Mouse (Mus musculus): ENCODE data around the gene Lmod2.
A peak's percentile ranks its signal among the peaks of the same experiment; 100 is the strongest.

Gene Lmod2

DNA sequence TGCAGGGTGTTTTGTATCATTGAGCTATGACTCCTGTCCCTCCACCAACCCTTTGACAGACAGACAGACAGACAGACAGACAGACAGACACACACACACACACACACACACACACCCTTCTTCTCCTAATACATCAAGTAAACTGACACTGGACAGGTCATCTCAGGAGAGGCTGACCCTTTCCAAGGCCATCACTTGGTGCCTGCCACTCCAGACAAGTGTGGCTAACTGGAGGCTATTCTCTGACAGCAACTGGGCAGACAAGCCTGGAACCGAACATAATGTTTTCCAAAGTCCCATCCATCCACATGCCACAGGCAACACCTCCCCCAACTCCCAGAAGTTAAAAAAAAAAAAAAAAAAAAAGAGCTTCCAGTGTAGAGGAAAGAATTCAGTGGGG lies 4.1 kb downstream of the Lmod2 start:
- no peak for DNase-seq (ENCODE audit: low read depth, low spot score)

DNA sequence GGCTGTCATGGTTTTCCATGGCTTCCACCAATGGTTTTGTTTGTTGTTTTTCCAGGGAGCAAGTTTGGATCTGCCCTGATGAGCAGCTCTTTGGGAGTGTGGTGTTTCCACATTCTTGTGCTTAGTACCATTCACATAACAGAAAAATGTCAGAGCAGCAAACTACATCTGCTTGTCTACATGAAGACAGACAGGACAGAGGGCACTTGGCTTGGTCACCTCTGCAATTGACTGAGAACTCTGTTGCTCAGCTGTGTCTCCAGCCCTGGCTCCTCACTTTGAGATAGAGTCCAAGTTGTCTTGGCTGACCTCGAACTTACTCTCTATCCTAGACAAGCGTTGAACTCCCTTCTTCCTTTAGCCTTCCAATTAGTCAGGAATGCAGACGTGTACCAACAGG lies 4.8 kb downstream of the Lmod2 start:
- no peak for DNase-seq (ENCODE audit: low read depth, low spot score)

DNA sequence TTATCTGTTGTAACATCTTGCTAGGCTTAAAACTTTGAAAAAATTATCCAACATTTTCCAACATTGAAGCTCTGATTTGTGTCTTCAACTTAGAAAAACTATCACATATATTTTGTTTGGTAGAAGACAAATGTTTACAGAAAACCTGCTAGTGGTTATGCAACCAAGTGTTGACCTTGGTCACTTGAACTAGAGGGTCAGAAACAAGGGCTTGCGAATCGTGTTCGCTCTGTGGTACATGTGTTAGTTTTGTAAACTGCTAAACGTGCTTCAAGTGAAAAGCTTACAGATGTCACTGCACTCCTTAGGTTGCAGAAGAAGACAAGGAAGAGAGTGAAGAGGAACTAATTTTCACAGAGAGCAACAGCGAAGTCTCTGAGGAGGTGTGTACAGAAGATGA lies 5.4 kb downstream of the Lmod2 start:
- DNase-seq (ENCODE audit: low read depth, low spot score) = no peak

DNA sequence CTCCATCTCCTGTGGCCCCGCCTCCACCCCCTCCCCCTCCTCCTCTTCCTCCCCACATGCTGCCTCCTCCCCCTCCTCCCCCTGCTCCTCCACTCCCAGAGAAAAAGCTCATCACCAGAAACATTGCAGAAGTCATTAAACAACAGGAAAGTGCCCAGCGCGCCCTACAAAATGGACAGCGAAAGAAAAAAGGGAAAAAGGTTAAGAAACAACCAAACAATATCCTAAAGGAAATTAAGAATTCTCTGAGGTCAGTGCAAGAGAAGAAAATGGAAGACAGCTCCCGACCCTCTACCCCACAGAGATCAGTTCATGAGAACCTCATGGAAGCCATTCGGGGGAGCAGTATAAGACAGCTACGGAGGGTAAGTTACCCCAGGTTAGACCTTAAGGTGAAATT lies 6.7 kb downstream of the Lmod2 start:
- DNase-seq (ENCODE audit: low read depth, low spot score) = no peak

DNA sequence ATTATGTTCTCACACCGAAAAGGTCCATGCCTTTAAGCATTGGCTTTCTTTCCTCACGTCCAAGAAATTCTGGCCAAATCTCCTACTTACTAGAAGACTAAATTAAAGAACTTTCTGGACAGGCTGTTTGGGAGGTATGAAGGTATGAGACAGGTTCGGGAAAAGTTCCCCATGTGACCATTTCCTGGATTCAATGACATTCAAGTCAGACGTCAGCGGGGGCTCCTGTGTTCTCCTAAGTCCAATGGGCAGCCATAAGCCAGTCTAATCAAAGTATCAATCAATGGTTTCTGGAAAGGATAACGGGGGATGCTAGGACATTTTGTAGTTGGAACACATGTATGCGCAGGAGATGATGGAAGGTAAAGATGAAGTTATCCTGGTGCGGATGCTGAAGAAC lies 8.1 kb downstream of the Lmod2 start:
- no peak for DNase-seq (ENCODE audit: low read depth, low spot score)

DNA sequence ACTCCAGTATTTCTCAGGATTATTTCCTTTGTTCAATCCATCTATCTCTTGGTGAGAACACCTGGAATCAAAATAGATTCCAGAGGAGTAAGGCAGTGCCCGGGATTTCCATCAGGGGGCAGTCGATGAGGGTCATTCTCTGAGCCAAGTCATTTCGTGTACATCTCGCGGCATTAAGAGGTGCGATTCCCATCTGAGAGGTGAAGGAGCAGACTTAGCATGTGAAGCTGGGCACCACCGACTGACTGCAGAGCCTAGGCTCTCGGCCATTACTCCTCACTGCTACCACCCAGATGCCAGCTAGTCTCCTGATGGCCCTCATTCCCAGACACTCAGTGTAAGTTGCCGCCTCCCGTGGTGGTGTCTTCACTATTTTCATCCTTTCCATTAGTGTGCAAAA lies 8.9 kb downstream of the Lmod2 start:
- no peak for DNase-seq (ENCODE audit: low read depth, low spot score)

DNA sequence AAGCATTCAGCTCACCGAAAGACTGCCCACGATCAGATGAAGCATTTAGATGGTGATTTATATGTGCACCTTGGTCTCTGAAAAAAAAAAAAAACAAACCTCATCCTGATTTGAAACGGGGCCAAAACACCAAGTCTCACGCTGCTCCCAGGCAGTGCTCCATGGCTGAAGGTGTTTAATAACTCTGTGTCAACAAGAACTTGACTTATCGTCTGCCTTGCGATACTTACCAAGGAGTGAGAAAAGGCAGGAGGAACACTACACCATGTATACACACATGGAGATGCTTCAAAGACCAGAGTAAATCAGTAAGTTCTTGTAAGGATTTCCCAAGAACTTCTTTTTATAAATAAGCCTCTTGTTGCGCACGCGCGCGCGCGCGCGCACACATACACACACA lies 10.0 kb downstream of the Lmod2 start:
- DNase-seq (ENCODE audit: low read depth, low spot score) = no peak

DNA sequence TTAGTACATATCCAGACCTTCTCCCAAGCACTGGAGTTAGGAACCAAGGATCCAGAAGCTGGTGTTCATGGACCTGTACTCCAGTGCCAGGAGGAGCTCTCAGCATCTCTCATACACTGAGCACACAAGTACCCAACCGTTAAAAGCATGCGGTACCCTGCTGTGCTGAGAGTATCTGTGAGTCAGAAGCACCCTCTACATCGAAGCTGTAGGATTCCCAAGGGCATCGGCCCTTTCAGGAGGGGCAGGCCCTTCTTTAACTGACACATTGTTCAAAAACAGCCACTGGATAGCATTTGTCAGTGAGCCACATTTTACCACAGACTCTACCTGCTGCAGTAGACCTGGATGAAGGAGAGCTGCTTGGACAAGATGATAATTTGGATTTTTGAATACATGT lies 10.6 kb downstream of the Lmod2 start:
- no peak for DNase-seq (ENCODE audit: low read depth, low spot score)

DNA sequence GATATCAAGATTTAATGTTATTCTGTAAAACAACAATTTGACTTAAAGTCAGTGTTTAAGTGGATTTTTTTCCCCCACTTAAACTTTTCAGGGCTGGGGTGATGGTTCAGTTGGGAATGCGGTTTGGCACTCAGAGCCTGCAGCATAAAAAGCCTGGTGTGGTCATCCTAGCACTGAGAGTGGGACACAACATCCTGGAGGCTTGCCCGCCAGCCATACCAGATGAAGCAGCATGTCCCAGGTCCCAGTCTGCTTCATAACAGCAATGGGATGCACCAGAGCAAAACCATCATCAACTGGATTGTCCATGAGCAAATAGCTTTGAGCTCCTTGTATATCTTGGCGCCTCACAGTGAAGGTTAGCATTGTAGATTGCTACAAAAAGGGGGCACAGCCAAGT lies 11.1 kb downstream of the Lmod2 start:
- DNase-seq (ENCODE audit: low read depth, low spot score) = no peak

DNA sequence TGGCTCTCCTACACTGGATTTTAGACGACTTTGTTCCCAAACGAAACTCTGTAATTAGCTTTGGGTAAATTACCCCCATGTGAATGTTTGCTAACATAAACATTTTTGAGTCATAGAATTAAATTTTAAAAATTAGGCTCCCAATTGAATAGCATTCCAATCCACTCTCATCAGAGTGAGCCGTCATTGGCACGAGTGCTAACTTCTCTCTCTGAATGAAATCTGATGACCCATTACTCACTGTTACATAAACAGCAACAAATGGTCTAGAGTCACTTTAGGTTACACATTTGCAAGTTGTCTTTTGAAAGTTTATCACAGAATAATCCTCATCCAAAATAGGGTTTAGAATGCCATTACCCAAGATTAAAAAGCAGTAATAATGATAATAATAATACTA lies 12.0 kb downstream of the Lmod2 start:
- peak; percentile 67 for DNase-seq (ENCODE audit: low read depth, low spot score)

DNA sequence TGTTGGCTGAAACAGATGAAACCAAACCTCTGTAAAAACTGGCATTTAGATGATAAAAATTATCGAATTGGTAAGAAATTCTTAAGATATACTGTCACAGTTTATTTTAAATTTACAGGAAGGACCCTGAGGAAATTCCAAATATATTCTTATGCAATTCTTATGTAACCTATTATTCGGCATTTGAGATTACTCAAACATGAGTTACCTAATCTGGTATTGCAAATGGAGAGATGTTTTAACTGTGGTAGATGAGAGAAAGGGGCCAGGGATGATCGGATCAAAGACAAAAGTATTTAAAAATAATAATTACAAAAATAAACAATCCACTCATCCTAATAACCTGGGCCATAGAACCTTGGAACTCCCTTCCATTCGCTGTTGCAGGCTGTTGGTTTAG lies 12.8 kb downstream of the Lmod2 start:
- no peak for DNase-seq (ENCODE audit: low read depth, low spot score)

DNA sequence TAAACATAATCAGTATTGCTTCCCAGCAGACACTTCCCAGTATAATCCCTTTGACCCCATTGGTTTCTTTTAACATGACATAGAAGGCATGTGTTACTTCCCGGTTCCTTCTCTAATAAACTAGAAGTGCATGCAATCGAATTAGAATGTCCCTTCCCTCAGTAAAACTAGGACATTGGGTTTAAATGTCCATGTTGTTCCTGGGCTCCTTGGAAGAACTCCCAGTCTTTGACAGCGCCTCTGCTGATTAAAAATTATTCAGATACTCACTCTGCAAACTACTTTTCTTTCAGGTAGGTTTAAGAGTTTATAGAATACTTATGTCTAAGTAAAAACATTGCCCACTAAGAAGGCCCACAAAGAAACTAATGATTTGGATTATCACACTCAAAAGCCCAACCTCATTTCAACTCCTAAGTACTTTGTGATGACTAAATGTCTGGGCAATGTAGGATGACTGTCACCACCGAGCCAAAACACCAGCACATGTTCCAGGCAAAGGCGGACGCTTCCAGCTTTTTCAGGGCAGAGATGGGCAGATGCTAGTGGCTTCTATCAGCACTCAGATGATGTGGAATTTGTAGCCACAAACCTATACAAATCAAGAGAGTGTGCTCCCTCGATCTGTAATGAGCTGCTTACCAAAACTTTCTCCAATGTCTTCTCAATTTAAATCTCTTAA lies 14.7 kb downstream of the Lmod2 start:
- peak; percentile 39 for DNase-seq (ENCODE audit: low read depth, low spot score)

DNA sequence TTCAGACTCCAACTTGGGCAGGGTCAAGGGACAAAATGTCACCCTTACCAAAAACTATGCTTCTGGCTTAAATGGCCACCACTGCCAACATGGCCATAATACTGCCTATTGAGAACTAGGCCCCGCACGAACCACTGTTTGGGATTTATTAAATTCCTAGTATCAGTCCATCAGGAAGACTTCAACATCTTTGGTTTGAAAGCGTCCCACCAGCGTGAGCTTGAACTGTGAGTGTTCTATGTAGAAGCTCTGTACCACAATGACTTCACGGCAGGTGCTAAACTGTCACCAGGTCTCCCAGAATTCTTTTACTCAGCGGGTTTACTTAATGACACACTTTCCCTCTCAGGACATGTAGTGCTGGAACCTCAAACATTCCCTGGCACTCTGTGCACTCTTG lies 15.8 kb downstream of the Lmod2 start:
- no peak for DNase-seq (ENCODE audit: low read depth, low spot score)

DNA sequence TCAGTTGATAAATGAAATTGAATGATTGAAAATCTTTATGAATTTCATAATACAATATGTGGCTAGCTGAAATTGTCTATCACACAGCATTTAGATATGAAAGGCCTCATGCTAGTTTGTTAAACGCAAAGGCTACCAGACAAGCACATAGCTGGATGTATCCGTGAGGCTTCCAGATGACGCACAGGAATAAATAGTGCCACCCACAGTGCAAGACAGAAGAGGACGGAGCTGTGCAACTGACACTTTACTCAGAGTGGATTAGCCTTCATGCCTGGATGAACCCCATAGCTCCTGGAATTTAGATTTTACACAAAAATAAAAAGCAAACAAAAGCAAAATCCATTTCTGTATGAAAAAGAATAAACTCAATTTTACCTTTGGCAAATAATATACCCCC lies 16.4 kb downstream of the Lmod2 start:
- no peak for DNase-seq (ENCODE audit: low read depth, low spot score)

DNA sequence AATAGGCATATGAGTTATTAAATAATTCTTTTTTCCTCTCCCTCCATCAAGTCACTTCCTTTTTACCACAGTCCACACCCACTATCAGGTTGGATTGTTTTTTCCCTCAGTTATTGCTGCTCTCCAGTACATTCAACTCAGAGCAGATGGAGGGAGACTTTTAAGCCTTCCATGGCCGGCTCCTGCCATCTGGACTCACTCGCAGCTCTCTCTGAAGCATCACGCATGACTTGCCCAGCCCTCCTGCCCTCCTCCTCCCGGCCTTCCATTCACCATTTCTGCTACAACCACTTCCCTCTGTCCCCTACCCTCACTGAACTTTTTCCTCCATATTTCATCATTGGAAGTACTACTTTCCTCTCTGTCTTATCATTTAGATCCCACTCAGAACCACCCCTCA lies 19.2 kb downstream of the Lmod2 start:
- no peak for DNase-seq (ENCODE audit: low read depth, low spot score)

DNA sequence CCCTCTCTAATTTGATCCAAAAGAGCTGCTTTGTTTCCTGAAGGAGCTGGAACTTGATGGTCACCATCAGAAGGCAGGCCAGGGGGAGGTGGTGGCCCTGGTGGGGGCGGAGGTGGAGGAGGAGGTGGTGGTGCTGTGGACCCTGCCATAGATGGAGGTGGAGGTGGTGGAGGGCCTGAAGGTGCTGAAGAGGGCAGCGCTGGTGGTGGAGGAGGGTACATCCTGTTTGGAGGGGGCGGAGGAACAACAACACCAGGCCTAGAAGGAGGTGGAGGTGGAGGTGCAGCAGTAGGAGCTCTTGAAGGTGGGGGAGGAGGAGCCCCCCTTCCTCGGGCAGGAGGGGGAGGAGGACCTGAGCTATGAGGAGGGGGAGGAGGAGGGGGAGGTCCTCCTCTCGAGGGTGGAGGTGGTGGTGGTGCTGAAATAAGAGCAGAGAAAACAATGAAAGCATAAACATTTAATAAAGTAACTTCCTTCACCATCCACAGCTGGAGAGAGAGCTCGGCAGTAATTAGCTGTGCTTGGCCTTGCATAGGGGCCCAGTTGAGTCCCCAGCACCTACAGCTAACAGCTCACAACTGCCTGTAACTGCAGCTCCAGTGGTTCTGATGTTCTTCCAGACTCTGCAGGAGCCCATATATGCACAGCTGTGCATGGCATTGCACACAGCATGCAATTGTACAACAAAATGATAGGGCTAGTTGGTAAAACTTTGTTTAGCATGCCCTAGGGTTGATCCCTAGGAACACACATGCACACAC lies 21.9 kb downstream of the Lmod2 start:
- no peak for DNase-seq (ENCODE audit: low read depth, low spot score)

DNA sequence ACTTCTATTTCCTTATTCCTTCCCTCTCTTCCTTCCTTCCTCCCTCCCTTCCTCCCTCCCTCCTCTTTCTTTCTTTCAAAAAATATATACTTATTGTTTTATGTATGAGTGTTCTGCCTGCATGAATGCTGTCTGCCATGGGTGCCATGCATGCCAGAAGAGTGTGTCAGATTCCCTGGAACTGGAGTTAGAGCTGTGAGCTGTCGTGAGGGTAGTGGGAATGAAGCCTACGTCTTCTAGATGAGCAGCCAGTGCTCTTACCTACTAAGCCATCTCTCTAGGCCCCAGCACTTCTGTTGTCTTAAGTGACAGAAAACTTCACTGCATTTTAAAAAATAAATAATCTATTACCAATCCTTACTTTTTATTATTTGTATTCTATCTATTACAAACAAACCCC lies 23.4 kb downstream of the Lmod2 start:
- DNase-seq (ENCODE audit: low read depth, low spot score) = peak; percentile 49

DNA sequence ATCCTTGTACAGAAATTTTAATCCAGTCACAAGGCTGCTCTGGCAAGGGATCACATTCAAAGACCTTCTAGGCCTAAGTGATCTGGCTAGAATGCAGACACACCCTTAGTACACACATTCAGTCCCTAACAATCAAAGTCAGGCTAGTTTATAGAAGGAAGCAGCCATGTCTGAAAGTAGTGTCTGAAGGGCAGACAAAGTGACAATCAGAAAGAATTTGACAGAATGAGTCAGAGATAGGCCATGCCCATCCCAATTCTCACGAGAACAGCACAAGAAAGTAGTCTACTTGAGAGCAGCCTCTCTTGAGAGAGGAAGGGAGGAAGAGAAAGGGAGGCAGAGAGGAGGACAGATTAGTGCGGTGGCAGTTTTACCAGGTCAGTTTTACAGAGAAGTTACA lies 24.5 kb downstream of the Lmod2 start:
- peak; percentile 40 for DNase-seq (ENCODE audit: low read depth, low spot score)

DNA sequence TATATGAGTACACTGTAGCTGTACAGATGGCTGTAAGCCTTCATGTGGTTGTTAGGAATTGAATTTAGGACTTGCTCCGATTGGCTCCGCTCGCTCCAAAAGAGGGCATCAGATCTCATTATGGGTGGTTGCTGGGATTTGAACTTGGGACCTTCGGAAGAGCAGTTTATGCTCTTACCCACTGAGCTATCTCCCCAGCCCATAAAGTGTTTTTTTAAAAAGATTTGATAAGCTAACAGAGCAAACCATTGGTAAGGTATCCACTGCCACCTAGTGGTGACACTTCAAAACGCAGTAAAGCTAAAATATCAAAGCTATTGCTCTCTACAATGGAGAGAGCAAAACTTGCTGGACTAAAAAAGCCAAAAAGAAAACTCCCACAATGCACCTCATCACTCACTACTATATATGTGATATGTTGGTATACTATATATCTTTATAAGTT lies 30.0 kb downstream of the Lmod2 start:
- peak; percentile 96 for DNase-seq (ENCODE audit: low read depth, low spot score)

DNA sequence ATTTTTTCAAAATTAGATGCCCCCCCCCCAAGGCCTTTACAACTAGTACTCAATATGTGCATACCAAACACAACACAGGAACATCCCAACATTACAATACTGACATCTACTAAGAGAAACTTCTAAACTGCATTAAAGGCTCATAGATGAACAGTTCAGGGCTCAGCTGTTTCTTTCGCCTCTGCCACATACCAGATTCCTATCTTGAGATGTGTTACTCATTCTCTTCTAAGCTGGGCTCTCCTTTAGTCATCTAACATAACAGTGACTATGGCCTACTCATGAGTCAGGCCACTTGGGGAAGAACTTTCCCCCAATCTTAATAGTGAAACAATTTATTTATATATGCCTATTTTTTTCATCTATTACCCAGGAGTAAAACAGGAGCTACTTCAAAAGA lies 30.9 kb downstream of the Lmod2 start:
- peak; percentile 84 for DNase-seq (ENCODE audit: low read depth, low spot score)

DNA sequence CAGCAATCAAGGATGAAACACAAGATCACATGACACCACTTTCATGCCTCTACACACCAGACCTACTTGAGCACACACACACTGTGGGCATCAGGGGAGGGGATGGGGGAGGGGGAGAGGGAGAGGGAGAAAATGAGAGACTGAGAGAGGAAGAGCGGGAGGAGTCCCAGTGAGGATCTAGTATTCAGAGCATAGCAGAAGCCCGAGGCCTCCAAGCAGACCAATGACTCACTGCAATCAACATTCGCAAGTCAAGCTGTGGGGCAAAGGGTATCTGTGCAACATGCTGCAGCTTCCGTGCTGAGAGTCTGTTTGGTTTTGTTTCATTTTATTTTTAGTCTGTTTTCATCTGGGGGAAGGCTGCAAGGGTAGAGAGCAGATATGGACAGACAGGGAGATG lies 34.5 kb downstream of the Lmod2 start:
- peak; percentile 87 for DNase-seq (ENCODE audit: low read depth, low spot score)

DNA sequence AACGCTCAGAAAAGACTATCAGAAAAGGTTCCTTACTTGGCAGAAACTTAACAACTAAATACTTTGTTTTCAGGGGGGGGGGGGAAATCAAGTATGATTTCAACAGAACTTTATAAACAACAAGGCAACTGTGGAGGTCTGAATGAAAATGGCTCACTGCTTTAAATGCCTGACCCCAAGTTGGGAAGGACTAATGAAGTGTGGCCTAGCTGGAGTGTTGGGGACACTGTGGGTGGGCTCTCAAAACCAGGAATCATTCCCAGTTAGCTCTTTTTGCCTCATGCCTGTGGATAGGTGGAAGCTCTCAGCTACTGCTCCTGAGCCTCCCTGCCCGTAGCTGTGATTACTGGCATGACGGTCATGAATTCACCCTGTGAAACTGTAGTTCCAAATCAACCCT lies 36.5 kb downstream of the Lmod2 start:
- no peak for DNase-seq (ENCODE audit: low read depth, low spot score)

DNA sequence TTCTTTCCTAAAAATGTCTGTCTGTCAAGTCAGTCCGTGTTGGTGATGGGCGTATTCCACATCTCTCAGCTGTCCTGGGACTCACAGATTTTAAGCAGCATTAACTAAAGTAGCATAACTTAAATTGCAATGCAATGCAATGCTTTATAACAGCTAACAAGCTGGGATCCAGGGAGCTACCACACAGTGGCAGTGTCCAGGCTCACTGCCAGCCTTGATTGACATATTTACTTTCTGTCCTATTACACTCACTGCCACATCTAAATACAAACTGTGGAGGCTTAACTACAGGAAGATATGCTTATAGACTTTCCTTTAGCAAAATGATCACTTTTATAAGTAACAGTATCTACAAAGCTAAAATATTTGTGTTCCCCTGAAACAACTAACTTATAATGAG lies 38.3 kb downstream of the Lmod2 start:
- peak; percentile 73 for DNase-seq (ENCODE audit: low read depth, low spot score)

DNA sequence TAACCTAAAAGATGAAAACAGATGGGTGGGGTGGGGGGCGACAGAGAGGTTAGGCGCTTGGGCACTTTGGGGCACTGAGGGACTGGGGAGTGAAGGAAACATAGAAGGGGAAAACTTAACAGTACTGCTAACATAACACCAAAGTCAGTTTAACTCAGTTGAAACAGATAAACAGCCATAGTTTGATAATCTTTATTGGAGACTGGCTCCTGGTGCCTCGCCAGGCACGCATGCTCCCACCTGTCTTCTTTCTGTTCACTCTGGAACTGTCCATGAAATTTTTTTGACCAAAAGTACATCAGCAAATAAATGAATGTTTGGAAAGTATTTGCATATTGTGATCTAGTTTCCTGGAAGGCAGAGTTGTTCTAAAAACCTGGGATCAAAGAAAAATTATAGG lies 43.7 kb downstream of the Lmod2 start:
- DNase-seq (ENCODE audit: low read depth, low spot score) = no peak

Measured in 3T3-L1 (cell line).